Mouse (Mus musculus): ENCODE data around the gene Vmn1r222. TPM values are rescaled to one million over a fixed set of nuclear protein-coding genes. Genes with fewer than 3 reads are reported as not detected.
"Not testable (repeated sequence)": the region's sequence is repeated elsewhere in the genome, so short reads cannot be mapped to it uniquely, and the experiment has no call there.

Vmn1r222 gene
- total RNA-seq (2021): not detected
- long read RNA-seq, experiment 1: 0 reads
- long read RNA-seq, experiment 2: 0 reads

DNA sequence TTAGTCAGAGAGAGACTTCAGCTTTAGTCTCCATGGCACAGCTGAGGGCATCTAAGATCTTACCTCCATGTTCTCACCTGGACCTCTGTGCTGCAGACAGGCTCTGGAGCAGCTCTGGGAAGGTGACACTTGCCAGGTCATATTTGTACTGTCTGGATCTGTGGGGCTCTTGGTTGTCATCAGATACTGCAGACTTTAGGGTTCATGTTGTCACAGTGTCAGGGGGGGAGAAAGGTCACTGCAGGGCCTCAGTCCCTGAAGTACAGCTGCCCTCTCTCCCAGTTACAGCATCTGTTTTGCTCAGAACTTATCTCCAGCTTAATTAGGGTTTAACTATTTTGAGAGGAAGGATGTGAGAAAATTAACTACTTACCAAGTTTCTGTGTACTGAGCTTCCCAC, at the start of gene Vmn1r222:
Gene Vmn1r222, minus strand, starts transcription at position 101 of the 400 bp plus-strand sequence.
- not testable (repeated sequence) for DNase-seq

- DNase-seq: no peak
These were observed 49.6 kb upstream of the Vmn1r222 start for GRCm38 (mm10) chr13:23285191-23285920.

GRCm38 (mm10) chr13:23279992-23280391, 44.2 kb upstream of the Vmn1r222 start:
- DNase-seq: no peak

- no peak for DNase-seq
These were observed 43.8 kb upstream of the Vmn1r222 start for GRCm38 (mm10) chr13:23279576-23279975.

- DNase-seq: no peak
These were observed 34.8 kb upstream of the Vmn1r222 start for GRCm38 (mm10) chr13:23270321-23271101.

DNA sequence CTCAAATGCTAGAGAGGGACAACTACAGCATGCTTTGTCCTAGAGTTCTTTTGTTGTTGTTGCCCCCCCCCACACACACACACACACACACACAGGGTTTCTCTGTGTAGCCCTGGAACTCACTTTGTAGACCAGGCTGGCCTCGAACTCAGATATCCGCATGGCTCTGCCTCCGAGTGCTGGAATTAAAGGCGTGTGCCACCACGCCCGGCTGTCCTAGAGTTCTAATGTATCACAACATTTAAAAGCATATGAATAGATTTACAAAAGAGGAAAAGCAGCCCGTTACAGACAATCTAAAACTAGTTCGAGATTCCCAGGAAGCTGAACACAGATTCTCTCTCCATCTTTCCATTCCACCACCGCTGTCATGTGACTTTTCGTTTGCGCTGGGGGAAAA, 33.9 kb upstream of the Vmn1r222 start:
- no peak for DNase-seq

GRCm38 (mm10) chr13:23269127-23269526, 33.4 kb upstream of the Vmn1r222 start:
- not testable (repeated sequence) for DNase-seq

DNA sequence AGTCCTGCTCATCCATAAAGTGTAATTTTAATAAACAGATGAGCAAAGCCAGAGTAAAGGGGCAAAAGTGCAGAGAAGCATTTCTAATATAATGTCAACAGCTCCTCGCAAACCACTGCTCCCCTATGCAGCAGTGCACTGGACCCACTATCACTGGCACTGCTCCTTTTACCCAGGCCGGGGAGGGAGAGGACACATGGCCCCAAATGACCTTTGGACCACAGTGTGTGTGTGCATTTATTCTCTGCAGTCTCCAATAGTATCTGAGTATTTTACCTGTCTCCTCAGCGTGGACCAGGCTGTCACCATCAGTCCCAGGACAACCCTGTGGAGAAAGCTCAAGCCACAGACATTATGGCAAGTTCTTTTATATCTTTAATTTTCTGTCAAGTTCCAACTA, 32.9 kb upstream of the Vmn1r222 start:
- not testable (repeated sequence) for DNase-seq

- DNase-seq: no peak
These were observed 22.9 kb upstream of the Vmn1r222 start for GRCm38 (mm10) chr13:23258546-23259048.

DNA sequence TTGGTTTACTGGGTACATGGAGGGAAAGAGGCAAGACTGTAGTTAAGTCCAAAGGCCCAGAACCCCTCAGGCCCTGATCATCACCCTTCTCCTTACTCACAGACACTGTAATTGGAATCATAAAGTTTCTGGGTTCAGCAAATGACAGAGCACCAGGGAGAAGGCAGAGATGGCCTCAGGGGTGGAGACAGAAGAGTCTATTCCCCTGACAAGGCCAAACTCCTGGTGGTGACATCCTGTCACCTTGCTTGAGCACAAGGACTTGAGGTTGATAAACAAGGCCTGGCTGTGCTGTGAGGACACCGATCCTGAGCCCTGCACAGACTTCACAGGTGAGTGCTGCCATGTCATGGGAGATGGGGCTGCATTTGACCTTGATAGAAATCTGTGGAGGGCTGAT, 11.1 kb upstream of the Vmn1r222 start, which contains the start of gene Vmn1r223:
Gene Vmn1r223, plus strand, starts transcription at position 301 of the 400 bp plus-strand sequence.
- not testable (repeated sequence) for DNase-seq

DNA sequence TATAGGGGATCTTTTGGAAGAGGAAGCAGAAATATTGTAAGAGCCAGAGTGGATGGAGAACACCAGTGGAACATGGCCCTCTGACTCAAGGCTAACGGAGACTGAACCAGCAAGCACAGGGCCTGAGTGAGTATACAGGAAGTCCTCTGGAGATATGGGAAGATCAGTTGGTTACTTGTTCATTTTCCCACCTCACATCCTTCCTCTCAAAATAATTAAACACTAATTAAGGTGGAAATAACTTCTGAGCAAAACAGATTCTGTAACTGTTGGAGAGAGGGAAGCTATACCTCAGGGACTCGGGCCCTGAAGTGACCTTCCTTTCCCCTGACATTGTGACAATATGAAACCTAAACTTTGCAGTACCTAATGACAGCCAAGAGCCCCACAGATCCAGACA, 21.9 kb downstream of the Vmn1r222 start, which contains the start of gene Vmn1r221:
Gene Vmn1r221, plus strand, starts transcription at position 301 of the 400 bp plus-strand sequence.
- not testable (repeated sequence) for DNase-seq

DNA sequence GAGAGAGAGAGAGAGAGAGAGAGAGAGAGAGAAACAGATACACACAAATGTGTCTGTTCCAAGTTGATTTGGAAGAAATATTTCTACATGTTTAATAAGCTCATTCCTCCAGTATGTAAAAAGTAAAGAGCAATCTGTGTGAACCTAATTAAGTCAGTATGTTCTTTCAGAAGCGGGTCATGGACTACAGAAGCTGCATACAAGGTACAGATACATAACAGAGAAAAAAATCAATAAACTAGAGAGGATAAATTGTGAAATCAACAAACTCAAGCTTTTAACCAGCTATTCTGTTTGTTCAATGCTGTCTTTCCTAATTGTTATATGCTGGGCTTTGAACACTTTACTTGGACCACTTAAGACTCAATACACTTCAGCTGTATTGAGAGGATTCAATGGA, 31.9 kb downstream of the Vmn1r222 start:
- DNase-seq: not testable (repeated sequence)

GRCm38 (mm10) chr13:23187875-23188274, 47.9 kb downstream of the Vmn1r222 start, which contains the start of gene Vmn1r220:
Gene Vmn1r220, minus strand, starts transcription at chr13:23187975.
- no peak for DNase-seq

Other genes with a start within 250 kb of the Vmn1r222 start
- not detected for gene Vmn1r213, start 228.3 kb downstream of the Vmn1r222 start, total RNA-seq (2021)
- gene Vmn1r214, start 205.5 kb downstream of the Vmn1r222 start, total RNA-seq (2021): not detected
- gene Vmn1r215, start 167.9 kb downstream of the Vmn1r222 start, total RNA-seq (2021): not detected
- not detected for gene Vmn1r217, start 117.7 kb downstream of the Vmn1r222 start, total RNA-seq (2021)
- not detected for gene Vmn1r218, start 102.8 kb downstream of the Vmn1r222 start, total RNA-seq (2021)
- gene Vmn1r219, start 76.6 kb downstream of the Vmn1r222 start, total RNA-seq (2021): not detected
- gene Vmn1r220, start 48.0 kb downstream of the Vmn1r222 start, total RNA-seq (2021): not detected
- gene Vmn1r221, start 21.8 kb downstream of the Vmn1r222 start, total RNA-seq (2021): not detected
- not detected for gene Vmn1r223, start 11.2 kb upstream of the Vmn1r222 start, total RNA-seq (2021)
- 10 to 100 TPM; 19.4 to 21.2 TPM for gene Zfp322a, start 133.3 kb upstream of the Vmn1r222 start, total RNA-seq (2021)
- 1 to 10 TPM; 6.9 to 8.3 TPM for gene Abt1, start 187.9 kb upstream of the Vmn1r222 start, total RNA-seq (2021)
- gene Btn1a1, start 230.0 kb upstream of the Vmn1r222 start, total RNA-seq (2021): not detected

Data from adrenal gland, postnatal 36 days (tissue).